Mouse (Mus musculus) spleen, adult 2 months (tissue): ENCODE results near the gene 1700067K01Rik.

Source experiments
- CTCF ChIP-seq: fragments of 200-500 bp; IDR thresholded peaks from 2 replicates; pipeline ENCODE4 v1.5.1; 2011; ENCODE audit warnings: mild to moderate bottlenecking, inconsistent platforms; ENCODE audit not compliant: insufficient read depth, insufficient read length, insufficient replicate concordance; ENCODE audit errors: extremely low read depth
- POLR2A ChIP-seq: fragments of 200-500 bp; IDR thresholded peaks from 2 replicates; pipeline ENCODE4 v1.6.1; 2011; ENCODE audit warnings: low read depth, low read length, inconsistent platforms

GRCm38 (mm10) chr8:83976101-83976630 is 25.1 kb upstream of the 1700067K01Rik start:
- TF ChIP-seq CTCF (peak; percentile 48; the same call in 1 of the 2 replicates), POLR2A (no peak)
